Mouse (Mus musculus): ENCODE data around the gene Gm5726.
"Not testable (repeated sequence)": the region's sequence is repeated elsewhere in the genome, so short reads cannot be mapped to it uniquely, and the experiment has no call there.

The Gm5726 gene

GRCm38 (mm10) chr7:20545657-20546056 lies at the start of gene Gm5726:
Gene Gm5726 (minus strand): TSS chr7:20545757.
- not testable (repeated sequence) for ATAC-seq (ENCODE audit: insufficient number of reproducible peaks, low FRiP score, low TSS enrichment)

GRCm38 (mm10) chr7:20576141-20576540 lies 30.6 kb upstream of the Gm5726 start, which contains the start of gene Gm4141:
Gene Gm4141 (minus strand): TSS chr7:20576241.
- not testable (repeated sequence) for ATAC-seq (ENCODE audit: insufficient number of reproducible peaks, low FRiP score, low TSS enrichment)

GRCm38 (mm10) chr7:20533537-20533936 lies 12.0 kb downstream of the Gm5726 start, which contains the start of gene Vmn1r104:
Gene Vmn1r104 (plus strand): TSS chr7:20533837.
- ATAC-seq (ENCODE audit: insufficient number of reproducible peaks, low FRiP score, low TSS enrichment), result not testable (repeated sequence)

- ATAC-seq (ENCODE audit: insufficient number of reproducible peaks, low FRiP score, low TSS enrichment), result not testable (repeated sequence)
Measured at GRCm38 (mm10) chr7:20510434-20510833, 35.1 kb downstream of the Gm5726 start, which contains the start of gene Vmn1r103. Gene Vmn1r103 (minus strand): TSS chr7:20510534.
